Comparison of ENCODE assay signal across 8 mouse cellular contexts in the genomic region with DNA sequence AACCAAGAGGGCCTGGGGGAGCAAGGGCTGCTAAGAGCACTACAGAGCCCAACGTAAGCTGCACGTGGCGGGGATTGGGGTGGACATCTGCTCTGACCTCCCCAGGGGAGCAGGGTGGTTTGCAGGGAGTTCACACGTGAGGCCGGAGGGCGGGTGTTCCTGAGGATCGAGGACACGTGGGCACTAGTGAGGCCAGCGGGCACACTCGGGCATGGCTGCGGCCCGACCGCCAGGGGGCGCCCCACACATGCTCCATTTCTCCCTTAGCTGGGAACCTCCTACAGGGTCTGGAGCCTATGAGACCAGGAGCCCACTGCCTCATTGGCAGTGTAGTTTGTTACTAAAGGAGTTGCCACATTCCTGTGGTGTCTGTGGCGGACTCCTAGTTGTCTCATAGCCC. TPM values are rescaled to one million over a fixed set of nuclear protein-coding genes. Genes with fewer than 3 reads are reported as not detected.
DNase-seq lines count a peak whose midpoint lies in the region; ATAC-seq and TF ChIP-seq lines count a peak whose summit lies in the region.

No protein-coding gene starts in this region.

- H3K4me2 ChIP-seq in neural tube, embryonic 15.5 days: no peak overlapping the region
- H3K4me2 ChIP-seq in kidney, embryonic 14.5 days (replicated peaks; ENCODE audit: low read depth, low read length): no peak overlapping the region
- no peak overlapping the region for H3K4me2 ChIP-seq in limb, embryonic 14.5 days (replicated peaks; ENCODE audit: low read depth, low read length, severe bottlenecking)

- no peaks in the 10 kb centered on the region for H3K36me3 ChIP-seq in neural tube, embryonic 15.5 days
- H3K36me3 ChIP-seq in kidney, embryonic 14.5 days (ENCODE audit: control insufficient read depth, insufficient read depth, low read length): no peaks in the 10 kb centered on the region
- H3K36me3 ChIP-seq in limb, embryonic 14.5 days (ENCODE audit: control insufficient read depth, insufficient read depth, low read length): no peaks in the 10 kb centered on the region

- H3K9me3 ChIP-seq in neural tube, embryonic 15.5 days (replicated peaks): no peaks in the 10 kb centered on the region
- H3K9me3 ChIP-seq in kidney, embryonic 14.5 days (ENCODE audit: control insufficient read depth, low read length): no peaks in the 10 kb centered on the region
- H3K9me3 ChIP-seq in limb, embryonic 14.5 days (ENCODE audit: control insufficient read depth, low read length): no peaks in the 10 kb centered on the region

- no peak overlapping the region for H3K9ac ChIP-seq in neural tube, embryonic 15.5 days (replicated peaks)
- no peak overlapping the region for H3K9ac ChIP-seq in kidney, embryonic 14.5 days (ENCODE audit: low read depth, low read length)
- no peak overlapping the region for H3K9ac ChIP-seq in limb, embryonic 14.5 days (ENCODE audit: low read depth, low read length, severe bottlenecking)

- no peak overlapping the region for H3K27ac ChIP-seq in neural tube, embryonic 15.5 days (replicated peaks)
- H3K27ac ChIP-seq in kidney, embryonic 14.5 days (ENCODE audit: low read depth, low read length): 0 out of 2 replicates have a peak overlapping the region, but pooled peaks have one; percentile 62
- no peak overlapping the region for H3K27ac ChIP-seq in limb, embryonic 14.5 days (replicated peaks; ENCODE audit: low read depth, low read length)

- H3K4me1 ChIP-seq in neural tube, embryonic 15.5 days: peaks cover 59% of the 10 kb centered on the region
- peaks cover 66% of the 10 kb centered on the region for H3K4me1 ChIP-seq in kidney, embryonic 14.5 days (ENCODE audit: control insufficient read depth, insufficient read depth, low read length)
- peaks cover 47% of the 10 kb centered on the region for H3K4me1 ChIP-seq in limb, embryonic 14.5 days (ENCODE audit: control insufficient read depth, insufficient read depth, low read length)

- WGBS in neural tube, embryonic 15.5 days: 7% methylated on average over 15 of the region's 15 CpGs
- 8% methylated on average over 15 of the region's 15 CpGs for whole genome bisulfite sequencing in kidney, embryonic 14.5 days
- 7% methylated on average over 15 of the region's 15 CpGs for WGBS in limb, embryonic 14.5 days

- TF ChIP-seq POLR2A in limb, embryonic 14.5 days (IDR thresholded peaks at IDR 0.05; ENCODE audit: borderline replicate concordance, extremely low read depth, insufficient read depth, insufficient read length): no peak

- no peak overlapping the region for H3K4me3 ChIP-seq in neural tube, embryonic 15.5 days (replicated peaks)
- H3K4me3 ChIP-seq in kidney, embryonic 14.5 days (ENCODE audit: low read length): no peak overlapping the region
- H3K4me3 ChIP-seq in limb, embryonic 14.5 days (replicated peaks; ENCODE audit: low read length): no peak overlapping the region

- peak; percentile 83 for DNase-seq in neural tube, embryonic 10.5 days (ENCODE audit: extremely low spot score, low spot score)
- peak; percentile 76 to 84 for DNase-seq in cerebellum, postnatal 25 days
- peak; percentile 81 for DNase-seq in gastrocnemius, postnatal 14 days
- peak; percentile 60 for DNase-seq in limb, embryonic 14.5 days (ENCODE audit: low spot score)
- DNase-seq in naive thymus-derived CD4-positive, alpha-beta T cell, adult 2 months (ENCODE audit: low read depth): peak; percentile 78
- peak; percentile 87 for DNase-seq in testis, postnatal 14 days (ENCODE audit: low spot score)

- peaks cover 71% of the 10 kb centered on the region for H3K27me3 ChIP-seq in neural tube, embryonic 15.5 days (replicated peaks)
- peaks cover 10% of the 10 kb centered on the region for H3K27me3 ChIP-seq in kidney, embryonic 14.5 days (ENCODE audit: control insufficient read depth, insufficient read depth, low read length)
- no peaks in the 10 kb centered on the region; the same call in 1 of the 2 replicates for H3K27me3 ChIP-seq in limb, embryonic 14.5 days (ENCODE audit: control insufficient read depth, insufficient read depth, low read length)

- ATAC-seq in neural tube, embryonic 15.5 days (ENCODE audit: low FRiP score): no peak
- no peak for ATAC-seq in kidney, embryonic 14.5 days (ENCODE audit: low FRiP score, low TSS enrichment)
- ATAC-seq in limb, embryonic 14.5 days (ENCODE audit: low FRiP score, low read depth): no peak

- intact Hi-C loops in gastrocnemius, postnatal 14 days (cut with DNase I; ENCODE audit: low total_unique reads): no loop called here

RNA-seq across cellular contexts. Expression of a gene that starts 5.1 kb away (rescaled TPM):
- polyA plus RNA-seq in neural tube, embryonic 15.5 days (2015; fragmentation: Nextera tagmentation; extraction: Ambion mirVana): 0.22 TPM in 2 replicates
- total RNA-seq in gastrocnemius, postnatal 14 days (2021): 1 to 10 TPM; 4.5 to 5.5 TPM
- 1.8 and 2.1 TPM in 2 replicates for polyA plus RNA-seq in kidney, embryonic 14.5 days (2014; fragmentation: Nextera tagmentation; extraction: Ambion mirVana)
- 25.3 and 35.4 TPM in 2 replicates for polyA plus RNA-seq in limb, embryonic 14.5 days (2012; rRNA removed)
- polyA plus RNA-seq in limb, embryonic 14.5 days (2014; fragmentation: Nextera tagmentation; extraction: Ambion mirVana): 9.5 and 12.8 TPM in 2 replicates

RNA-seq across cellular contexts. Expression of a gene that starts 43.0 kb away (rescaled TPM):
- 91.1 and 94.0 TPM in 2 replicates for polyA plus RNA-seq in neural tube, embryonic 15.5 days (2015; fragmentation: Nextera tagmentation; extraction: Ambion mirVana)
- total RNA-seq in gastrocnemius, postnatal 14 days (2021): 10 to 100 TPM; 29.6 to 41.4 TPM
- polyA plus RNA-seq in kidney, embryonic 14.5 days (2014; fragmentation: Nextera tagmentation; extraction: Ambion mirVana): 82.4 and 118 TPM in 2 replicates
- 98.5 and 113 TPM in 2 replicates for polyA plus RNA-seq in limb, embryonic 14.5 days (2012; rRNA removed)
- 97.7 and 107 TPM in 2 replicates for polyA plus RNA-seq in limb, embryonic 14.5 days (2014; fragmentation: Nextera tagmentation; extraction: Ambion mirVana)
